Mouse (Mus musculus): ENCODE measurements around the gene Akap6. TPM values are rescaled to one million over a fixed set of nuclear protein-coding genes. Genes with fewer than 3 reads are reported as not detected.
"Not testable (repeated sequence)": the region's sequence is repeated elsewhere in the genome, so short reads cannot be mapped to it uniquely, and the experiment has no call there.

Akap6 gene
- polyA plus RNA-seq, 2 experiments from 2014 or later, result 0.06 to 0.08 TPM

DNA sequence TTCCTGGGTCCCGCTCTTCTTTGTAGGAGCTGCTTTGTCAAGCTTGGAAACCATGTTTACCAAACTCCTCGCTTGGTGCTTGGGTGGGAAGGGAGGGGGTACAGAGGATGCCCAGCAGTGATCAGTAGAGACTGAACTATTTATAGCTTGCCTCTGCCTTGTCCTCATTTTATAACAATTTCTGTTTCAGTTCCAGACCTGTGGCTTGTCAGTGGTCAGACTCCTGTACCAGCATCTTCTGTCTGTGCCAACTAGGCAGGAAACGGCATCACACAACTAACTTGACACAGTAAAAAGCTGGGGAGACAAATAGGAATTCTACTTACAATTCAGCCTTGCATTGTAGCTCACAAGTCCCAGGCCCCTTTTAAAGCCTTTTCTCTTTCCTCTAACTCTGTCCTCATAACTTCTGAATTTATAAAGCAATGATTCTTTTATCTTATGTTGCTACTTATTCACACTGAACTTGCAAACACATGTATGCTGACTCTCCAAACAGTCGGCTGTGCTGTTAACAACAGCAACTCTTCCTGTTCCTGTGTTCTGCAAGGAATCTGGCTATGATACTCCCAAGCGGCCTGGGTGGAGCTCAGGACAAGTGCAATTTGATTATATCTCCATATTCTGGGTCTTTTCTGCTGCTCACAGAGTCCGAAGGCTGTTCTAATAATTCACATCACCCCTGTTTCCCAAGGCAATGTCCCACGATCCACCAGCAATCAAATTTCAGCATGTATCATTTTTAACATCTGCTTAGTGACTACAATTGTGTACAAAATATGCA lies 12.9 kb downstream of the Akap6 start:
- ATAC-seq, result no peak

DNA sequence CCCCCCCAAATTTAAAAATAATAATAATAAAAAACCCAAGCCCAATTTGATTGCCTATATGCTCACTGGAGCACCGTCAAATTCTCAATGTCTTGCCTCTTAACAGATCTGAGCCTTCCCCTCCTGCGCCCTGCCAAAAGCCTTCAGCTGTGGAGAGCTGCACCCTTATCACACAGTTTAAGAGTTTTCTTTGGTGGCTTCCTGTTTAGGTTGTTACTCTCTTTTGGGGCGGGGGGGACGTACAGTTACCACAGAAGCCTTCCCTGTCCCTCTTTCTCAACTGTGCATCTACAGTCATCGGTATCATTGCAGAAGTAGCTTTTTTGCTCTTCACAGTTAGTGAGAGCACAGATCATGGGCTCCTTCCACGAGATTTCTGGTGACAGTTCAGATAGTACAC lies 19.2 kb downstream of the Akap6 start:
- ATAC-seq, result no peak

DNA sequence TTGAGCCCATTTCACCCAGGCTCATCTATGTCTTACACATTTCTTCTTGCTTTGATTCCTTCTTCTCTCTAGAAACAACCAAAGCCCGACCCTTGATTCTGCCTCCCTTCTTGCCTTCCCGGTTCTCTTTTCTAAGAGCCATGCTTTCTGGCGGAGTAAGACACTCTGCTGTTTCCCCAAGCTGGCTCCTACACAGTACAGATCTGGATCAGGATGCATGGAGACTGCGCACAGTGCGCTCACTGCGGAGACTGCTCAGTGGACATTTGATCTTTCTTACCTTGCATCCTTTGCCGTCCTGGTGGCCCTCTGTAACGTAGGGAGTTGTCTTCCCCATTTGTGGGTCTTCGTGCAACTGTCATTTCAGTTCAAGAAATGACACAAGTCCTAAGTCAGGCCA lies 20.0 kb downstream of the Akap6 start:
- ATAC-seq, result no peak

- no peak for ATAC-seq
These were observed 20.5 kb downstream of the Akap6 start for GRCm38 (mm10) chr12:52719681-52720080.

DNA sequence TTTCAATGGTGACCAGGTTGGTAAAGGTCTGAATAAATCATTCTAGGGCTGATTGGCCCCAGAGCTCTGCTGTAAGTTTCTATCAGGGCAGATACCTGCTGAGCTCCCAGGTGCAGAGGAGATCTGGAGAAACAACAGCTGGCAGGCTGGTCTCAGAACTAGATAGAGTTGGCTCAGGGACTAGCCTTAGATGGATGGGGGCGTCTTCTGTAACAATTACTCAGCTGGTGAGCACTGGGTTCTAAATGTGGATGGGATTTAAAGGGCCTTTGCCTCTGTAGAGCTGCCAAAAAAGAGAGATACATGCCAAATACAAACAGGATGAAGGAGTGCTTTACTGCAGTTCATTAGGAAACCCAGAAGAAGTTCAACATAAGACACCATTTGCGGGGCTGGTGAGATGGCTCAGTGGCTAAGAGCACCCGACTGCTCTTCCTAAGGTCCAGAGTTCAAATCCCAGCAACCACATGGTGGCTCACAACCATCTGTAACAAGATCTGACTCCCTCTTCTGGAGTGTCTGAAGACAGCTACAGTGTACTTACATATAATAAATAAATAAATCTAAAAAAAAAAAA lies 24.9 kb downstream of the Akap6 start:
- ATAC-seq, result not testable (repeated sequence)

DNA sequence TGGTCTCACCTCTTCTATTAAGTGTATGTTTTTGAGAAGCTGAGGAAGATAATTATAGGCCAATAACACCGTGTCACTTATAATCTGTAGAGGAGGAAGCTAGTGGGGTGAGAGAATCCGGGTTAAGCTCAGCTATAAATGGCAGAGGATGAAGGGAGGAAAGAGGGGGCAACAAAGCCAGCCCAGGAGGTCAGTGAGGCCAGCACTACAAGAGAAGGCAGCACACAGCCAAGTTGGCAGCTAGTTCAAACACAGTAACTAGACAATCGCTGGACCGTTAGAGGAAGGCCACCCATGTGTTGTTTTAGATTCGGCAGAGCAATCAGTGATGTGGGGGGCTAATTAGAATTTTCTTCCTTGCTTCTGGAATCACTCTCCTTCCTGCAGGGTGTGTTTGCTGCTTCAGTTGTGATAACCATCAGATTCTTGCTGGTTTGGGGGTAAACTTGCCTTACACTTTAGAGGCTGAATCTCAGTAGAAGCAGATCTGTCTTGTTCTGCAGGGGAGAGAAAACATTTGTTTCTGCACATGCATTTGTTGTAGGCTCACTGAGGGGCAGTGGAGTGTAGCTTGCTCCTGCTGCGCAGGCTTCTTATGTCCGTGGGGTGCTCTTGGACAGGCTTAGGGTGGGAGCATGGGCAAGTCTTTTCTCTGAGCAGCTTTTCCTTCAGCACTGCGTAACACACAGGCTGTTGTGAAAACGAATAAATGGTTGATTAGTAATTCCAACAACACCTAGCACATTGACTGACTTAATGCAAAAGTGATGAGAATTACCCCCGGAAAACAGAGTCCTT lies 27.4 kb downstream of the Akap6 start:
- ATAC-seq, result no peak

DNA sequence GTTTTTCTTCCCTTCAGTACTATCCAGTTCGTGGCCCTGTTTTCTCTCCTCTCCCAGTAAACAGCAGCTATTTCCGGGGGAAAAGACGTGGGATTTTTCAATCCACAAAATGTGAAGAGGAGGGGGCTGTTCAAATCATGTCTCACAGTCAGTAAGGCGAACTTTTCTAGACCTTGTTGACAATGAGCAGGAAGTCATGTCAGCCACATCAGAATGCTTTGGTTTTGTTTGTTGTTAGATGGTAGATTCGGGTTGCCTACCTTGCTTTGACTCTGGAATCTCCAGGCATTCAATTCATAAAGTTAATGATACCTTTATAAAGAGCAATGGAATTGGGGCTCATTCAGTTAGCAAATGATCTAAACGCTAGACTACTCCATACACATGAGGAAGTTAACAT lies 30.2 kb downstream of the Akap6 start:
- no peak for ATAC-seq

GRCm38 (mm10) chr12:52735161-52735560 lies 36.0 kb downstream of the Akap6 start:
- not testable (repeated sequence) for ATAC-seq

GRCm38 (mm10) chr12:52737151-52737550 lies 38.0 kb downstream of the Akap6 start:
- no peak for ATAC-seq

GRCm38 (mm10) chr12:52739326-52739725 lies 40.1 kb downstream of the Akap6 start:
- no peak for ATAC-seq

- no peak for ATAC-seq
These were observed 42.6 kb downstream of the Akap6 start for GRCm38 (mm10) chr12:52741801-52742200.

DNA sequence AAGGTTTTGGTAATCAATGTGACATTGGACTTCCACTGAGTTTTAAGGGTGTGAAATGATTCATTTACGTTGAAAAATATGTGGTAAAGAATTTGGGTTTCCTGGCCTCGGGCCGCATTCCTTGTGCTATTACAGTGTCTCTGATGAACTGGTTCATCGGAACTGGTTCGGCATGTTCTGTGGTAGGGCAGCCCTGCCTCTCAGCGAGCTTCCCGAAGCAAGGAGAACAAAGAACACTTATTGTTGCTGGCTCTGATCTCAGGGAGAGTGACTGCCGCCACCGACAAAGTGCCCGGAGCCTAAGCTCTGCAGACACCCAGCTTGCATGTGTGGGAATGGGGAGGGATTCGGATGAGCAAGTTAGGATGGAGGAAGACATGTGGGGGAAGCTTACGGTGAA lies 50.8 kb downstream of the Akap6 start:
- no peak for ATAC-seq

DNA sequence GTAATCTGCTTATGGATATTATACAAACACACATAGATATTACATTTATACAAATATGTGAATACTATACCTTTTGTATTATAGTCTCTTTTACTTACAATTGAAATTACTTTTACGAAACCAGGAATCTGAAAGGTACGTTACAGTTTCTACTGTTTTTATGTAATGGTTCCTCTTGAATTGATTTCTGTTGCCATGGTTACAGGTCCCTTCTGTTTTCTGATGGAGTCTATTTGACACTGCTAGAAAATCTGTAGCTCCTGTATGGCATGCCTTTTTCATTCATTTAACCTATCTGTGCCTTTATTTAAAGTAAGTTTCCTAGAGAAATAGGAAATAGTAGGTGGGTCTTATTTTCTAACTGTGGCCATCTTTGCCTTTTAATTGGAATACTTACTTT lies 56.5 kb downstream of the Akap6 start:
- no peak for ATAC-seq

- ATAC-seq, result no peak
These were observed 58.7 kb downstream of the Akap6 start for GRCm38 (mm10) chr12:52757881-52758280.

DNA sequence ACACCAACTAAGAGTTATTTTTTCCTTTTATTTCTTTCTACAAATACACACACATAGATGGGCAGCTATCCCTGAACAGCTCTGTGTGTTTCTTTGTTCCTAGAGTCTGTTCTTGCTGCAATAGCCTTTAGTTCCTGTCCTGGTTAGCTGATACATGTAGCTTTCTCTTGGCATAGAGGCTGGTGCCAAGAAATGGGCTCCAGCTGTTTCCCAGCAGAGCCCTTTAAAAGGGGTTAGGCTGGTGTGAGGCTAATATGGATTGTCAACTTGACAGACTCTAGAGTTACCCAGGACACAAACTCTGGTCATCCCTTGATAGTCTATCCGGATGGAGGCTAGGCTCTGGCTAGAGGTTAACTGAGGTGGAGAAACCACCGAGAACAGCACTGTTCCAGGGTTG lies 64.9 kb downstream of the Akap6 start:
- no peak for ATAC-seq

DNA sequence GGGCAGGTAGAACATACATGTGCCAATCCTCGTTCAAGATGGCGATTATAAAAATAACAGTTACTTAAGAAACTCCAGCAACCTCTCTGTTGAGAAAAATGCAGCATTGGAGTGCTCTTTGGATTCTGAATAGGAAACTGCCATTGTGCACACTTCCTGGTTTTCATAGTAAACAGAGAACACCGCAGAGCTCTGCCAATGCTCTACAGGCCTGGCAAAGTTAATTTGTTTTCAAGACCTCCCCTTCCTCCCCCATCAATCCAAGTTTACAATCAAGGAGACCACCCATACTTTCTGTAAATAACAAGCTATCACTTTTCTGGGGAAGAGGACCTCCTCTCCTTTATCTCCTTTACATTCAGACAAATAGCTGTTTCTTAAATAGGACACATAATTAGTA lies 65.6 kb downstream of the Akap6 start:
- no peak for ATAC-seq

DNA sequence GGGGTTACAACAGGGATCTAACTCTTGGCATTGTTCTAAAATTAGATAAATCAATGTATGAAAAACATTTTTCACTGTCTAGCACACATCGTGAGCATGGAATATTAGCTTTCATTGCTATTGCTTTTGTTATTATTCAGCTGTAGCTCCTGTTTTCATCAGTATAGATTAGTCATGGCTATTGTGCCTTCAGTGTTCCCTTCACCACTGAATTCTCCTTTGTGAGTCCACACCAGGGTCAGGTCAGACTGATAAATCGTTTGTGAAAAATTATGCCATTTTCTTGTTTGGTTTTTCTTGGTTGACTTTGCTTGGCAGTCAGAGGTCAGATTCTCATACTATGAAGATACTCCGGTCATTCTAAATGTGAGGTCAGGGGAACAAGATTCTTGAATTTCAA lies 70.4 kb downstream of the Akap6 start:
- ATAC-seq, result no peak

GRCm38 (mm10) chr12:52771931-52772330 lies 72.7 kb downstream of the Akap6 start:
- ATAC-seq, result no peak

GRCm38 (mm10) chr12:52772494-52773280 lies 73.5 kb downstream of the Akap6 start:
- ATAC-seq, result no peak

DNA sequence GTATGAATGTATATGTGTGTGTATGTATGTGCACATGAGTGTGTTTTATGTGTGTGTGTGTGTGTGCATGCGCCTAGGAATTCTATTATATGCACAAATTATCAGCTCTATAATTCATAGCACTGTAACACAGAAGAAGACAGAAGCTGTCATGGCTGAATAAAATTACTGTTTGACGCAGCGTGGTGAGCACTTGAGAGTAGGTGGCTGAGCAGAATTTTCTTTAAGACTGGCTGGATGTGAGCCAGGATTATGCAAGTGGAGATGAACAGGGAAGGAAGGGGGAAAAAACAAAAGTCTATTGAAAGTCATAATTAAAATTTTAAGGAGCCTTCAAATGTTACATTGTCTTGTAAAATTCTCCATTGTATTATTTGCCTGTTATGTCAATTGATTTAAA lies 74.7 kb downstream of the Akap6 start:
- ATAC-seq, result no peak

- ATAC-seq, result no peak
These were observed 75.2 kb downstream of the Akap6 start for GRCm38 (mm10) chr12:52774382-52774781.

DNA sequence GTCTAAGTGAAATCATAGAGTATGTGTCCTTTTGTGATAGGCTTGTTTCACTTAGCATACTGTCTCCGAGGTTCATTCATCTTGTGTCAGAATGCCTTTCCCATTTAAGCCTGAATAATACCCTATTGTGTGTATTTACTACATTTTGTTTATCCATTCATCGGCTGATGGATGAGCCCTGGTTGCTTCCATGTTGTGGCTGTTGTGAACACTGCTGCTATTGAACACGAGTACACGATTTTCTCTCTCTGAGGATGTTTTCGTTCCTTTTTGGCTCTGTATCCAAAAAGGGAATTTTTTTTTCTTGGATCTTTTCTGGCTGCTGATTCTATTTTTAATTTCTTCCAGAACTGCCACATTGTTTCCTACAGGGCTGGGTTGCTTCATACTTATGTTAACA lies 81.0 kb downstream of the Akap6 start:
- ATAC-seq, result no peak

- ATAC-seq, result no peak
These were observed 81.9 kb downstream of the Akap6 start for GRCm38 (mm10) chr12:52781066-52781465.
